Mouse (Mus musculus) heart, postnatal 4 days (tissue): ENCODE results near the gene Traf6. TPM values are rescaled to one million over a fixed set of nuclear protein-coding genes. Genes with fewer than 3 reads are reported as not detected.
A peak's percentile ranks its signal among the peaks of the same experiment; 100 is the strongest.

Source experiments
- DNase-seq: peaks from one replicate; pipeline ENCODE4 v3.0.0; 2021
- total RNA-seq, 2 experiments: library from RNA; stranded (reverse); gene quantifications; 2 replicates each; pipeline ENCODE4 v1.2.3; 2021

The Traf6 gene
- 10 to 100 TPM; 14.3 to 15.0 TPM for total RNA-seq

- DNase-seq = peak; percentile 91
These were observed at the start of gene Traf6 for GRCm38 (mm10) chr2:101678236-101679021. TSS of gene Traf6 (plus strand) at chr2:101678429.

GRCm38 (mm10) chr2:101638979-101639839 is 39.0 kb upstream of the Traf6 start:
- no peak for DNase-seq

- no peak for DNase-seq
These were observed 38.3 kb upstream of the Traf6 start for GRCm38 (mm10) chr2:101639840-101640350.

- DNase-seq = no peak
These were observed 32.4 kb upstream of the Traf6 start for GRCm38 (mm10) chr2:101645841-101646240.

DNA sequence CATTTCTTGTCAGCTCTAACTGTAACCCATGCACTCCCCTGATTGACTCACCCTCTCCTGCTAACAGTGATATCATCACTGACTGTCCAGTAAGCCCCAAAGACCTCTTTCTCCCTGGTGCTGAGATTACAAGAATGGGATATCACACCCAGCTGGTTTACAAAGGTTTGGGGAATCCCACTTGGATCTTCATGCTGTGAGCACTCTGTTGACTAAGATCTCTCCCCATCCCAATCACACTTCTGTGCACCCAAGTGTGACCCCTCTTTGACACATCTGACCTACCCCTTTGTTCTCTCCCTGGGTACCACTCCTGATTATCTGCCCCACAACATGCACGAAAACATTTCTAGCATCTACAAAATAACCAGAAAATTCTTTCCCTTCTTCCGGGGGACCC is 29.9 kb upstream of the Traf6 start:
- no peak for DNase-seq

DNA sequence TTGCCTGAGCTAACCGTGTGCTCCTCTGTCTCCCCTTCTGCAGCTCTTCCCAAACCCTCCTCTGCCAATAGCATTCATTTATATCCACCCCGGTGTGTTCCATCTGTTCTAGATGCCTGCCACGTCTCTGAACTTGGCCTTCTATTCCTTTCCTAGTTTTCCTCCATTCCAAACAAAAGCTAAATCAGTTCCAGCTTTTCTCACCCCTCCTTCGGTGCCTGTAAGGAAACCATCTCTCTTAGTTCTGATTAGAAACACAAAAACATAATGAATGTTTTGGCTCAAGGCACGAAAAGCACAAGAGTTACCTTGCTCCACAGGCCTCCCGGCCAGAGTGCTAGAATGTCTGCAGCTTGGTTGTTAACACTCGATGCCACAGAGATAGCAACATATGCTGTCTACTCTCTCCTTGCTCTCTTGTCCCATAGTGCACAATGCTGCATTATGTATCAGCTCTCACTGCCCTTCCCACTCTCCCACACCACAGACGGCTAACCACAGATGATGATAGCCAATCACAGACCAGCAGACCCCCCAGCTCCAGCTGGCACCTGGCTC is 29.0 kb upstream of the Traf6 start, which contains the start of the genes Rag1 and B230118H07Rik:
Rag1 (minus strand) TSS at position 388 of the 558 bp plus-strand sequence.
B230118H07Rik (minus strand) TSS at position 419 of the 558 bp plus-strand sequence.
- DNase-seq = no peak

DNA sequence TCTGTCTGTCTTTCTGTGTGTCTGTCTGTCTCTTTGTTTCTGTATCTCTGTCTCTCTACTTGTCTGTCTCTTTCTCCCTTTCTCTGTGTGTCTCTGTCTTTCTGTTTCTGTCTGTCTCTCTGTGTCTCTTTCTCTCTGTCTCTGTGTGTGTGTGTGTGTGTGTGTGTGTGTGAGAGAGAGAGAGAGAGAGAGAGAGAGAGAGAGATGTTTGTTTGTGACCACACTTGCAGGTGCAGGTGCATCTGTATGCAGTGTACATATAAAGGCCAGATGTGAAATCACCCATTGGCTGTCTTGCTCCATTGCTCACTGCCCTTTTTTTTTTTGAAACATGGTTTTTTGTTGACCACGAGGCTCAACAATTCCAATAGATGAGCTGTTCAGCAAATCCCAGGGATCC is 27.8 kb upstream of the Traf6 start:
- DNase-seq = no peak

GRCm38 (mm10) chr2:101652204-101652920 is 25.9 kb upstream of the Traf6 start:
- no peak for DNase-seq

DNA sequence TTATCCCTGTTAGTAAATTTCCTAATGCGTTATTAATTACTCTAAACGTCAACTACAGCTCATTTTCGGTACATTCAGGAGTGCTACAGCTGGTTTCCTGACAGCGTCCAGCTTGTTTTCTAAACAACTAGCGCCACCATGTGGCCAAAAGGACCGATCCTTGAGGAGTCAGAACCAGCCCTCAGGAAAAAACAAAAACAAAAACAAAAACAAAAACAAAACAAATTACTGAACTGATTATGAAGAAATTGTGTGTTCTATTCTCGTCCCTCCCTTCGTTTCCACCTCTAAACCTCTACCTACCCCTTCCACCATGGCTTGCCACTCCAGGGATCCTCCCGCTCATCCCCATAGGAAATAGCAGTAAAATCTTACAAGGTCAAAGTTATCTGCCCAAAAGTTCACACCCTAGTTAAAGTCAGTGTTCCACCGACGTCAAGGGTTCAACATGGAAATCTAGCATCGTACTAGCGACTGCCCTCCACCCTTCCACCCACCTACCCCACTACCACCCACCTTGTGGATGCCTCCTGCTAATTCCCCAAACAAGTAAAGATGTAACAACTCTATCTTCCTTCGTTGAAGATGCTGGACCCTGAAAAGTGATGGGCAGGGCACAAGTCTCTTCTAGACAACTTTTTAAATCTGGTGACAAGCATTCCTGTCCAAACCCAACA is 25.2 kb upstream of the Traf6 start:
- DNase-seq = peak; percentile 83

- DNase-seq = no peak
These were observed 17.7 kb upstream of the Traf6 start for GRCm38 (mm10) chr2:101660536-101660935.

- peak; percentile 84 for DNase-seq
These were observed 13.0 kb upstream of the Traf6 start for GRCm38 (mm10) chr2:101665058-101665702.

DNA sequence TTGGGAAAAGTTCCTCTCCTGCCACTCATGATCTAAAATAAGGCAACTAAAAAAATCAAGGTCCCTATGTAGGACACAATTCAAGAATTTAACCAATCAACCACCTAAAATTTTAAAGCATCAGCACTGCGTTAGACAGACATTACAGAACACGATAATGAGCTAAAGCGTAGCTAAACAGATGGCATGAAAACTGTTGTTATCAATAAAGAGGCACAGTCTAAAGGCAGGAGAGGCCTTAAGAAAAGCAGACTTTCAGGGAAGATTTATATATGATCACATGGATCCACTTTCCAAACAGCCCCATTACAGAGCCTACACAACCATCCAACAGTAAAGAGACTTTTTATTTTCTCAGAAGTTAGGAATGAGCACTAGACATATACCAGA is 12.5 kb upstream of the Traf6 start:
- no peak for DNase-seq

- no peak for DNase-seq
These were observed 9.5 kb upstream of the Traf6 start for GRCm38 (mm10) chr2:101668751-101669150.

- DNase-seq = no peak
These were observed 4.7 kb upstream of the Traf6 start for GRCm38 (mm10) chr2:101673547-101673946.

DNA sequence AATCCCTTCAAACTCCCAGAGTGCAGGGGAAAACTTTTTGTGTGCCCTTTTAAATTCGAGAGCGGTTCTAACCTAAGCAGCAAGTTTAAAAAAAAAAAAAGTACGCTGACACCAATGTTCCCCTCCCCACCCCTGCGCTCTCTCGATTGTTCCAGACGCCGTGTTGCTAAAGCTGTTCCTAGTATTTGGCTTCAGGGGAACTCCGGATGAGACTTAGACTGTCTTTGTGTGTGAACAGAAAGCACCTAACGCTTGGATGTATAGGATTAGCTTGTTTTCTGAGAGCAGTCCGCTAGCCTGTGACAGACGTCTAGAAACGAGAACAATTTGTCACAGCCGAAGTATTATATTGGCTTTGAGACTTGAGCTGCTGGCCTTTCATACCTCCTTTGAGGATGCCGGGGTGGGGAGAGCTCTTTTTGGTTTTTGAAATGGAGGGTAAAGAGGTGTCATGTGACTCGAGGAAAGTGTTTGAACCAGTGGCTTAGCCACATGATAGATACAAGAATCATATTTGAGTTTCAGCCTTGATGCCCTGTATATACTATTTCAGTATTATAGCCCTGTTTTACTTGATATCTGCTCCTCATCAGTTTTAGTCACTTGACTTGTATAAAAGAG is 1.0 kb downstream of the Traf6 start:
- no peak for DNase-seq

DNA sequence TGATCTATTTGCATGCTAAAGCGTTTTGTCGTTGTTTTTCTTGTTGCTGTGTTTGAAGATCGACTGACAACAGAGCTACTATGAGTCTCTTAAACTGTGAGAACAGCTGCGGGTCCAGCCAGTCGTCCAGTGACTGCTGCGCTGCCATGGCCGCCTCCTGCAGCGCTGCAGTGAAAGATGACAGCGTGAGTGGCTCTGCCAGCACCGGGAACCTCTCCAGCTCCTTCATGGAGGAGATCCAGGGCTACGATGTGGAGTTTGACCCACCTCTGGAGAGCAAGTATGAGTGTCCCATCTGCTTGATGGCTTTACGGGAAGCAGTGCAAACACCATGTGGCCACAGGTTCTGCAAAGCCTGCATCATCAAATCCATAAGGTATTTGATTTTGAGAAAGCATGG is 6.2 kb downstream of the Traf6 start:
- DNase-seq = no peak

- DNase-seq = no peak
These were observed 9.8 kb downstream of the Traf6 start for GRCm38 (mm10) chr2:101688011-101688410.

DNA sequence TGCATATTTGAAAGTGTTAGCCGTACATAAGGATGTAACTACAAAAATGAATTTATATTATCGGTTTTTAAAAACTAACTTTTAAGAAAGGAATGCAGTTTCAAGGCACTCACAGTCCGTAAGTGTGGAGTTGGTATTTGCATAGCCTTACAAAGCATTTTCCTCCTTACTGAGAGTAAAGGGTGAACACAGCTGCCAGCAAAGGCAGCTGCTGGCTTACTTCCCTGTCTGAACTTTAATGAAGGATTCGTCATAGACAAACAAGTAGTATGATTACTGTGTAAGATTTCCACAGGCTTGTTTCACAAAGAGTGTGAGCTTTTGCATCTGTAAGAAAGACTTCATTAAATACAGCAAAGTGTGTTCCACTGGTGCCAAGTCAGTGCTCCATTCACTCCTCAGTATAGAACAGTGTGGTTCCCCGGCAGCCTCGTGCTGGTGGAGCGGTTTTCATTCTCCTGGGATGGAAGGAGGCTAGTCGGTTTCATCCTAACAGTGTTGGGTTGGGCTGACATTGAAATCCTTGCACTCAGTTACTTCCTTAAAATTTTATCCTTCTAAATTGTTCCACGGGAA is 12.1 kb downstream of the Traf6 start:
- DNase-seq = no peak

- no peak for DNase-seq
These were observed 14.8 kb downstream of the Traf6 start for GRCm38 (mm10) chr2:101693043-101693442.

DNA sequence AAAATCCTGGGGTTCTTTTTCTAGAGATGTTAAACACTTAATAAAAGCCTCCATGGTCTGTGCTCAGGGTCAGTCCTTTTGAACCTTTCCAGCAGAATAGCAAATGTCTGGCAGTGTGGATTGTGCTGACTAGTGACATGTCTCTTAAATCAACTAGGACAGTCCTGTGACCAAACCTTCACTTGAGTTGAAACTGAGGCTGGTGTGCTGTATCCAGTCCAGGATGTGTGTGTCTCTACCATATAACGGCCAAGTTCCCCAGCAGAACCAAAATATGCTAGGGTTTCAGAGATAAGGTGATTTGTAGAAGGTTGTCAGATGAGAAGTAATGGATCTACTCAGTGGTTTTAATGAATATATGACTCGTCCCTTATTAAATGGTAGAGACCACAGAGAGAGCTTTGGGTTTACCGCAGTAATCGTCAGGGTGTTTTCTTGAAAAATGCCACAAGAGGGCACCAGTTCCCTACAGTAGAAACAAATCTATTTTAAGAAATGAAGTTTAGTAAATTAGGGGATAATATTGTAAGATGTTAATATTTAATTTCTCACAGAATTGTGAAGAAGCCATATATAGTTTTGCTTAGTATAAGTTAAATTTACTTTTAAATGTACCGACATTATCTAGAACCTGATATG is 15.5 kb downstream of the Traf6 start:
- DNase-seq = peak; percentile 27
